Mouse (Mus musculus) left cerebral cortex, postnatal 36 days (tissue): ENCODE data around the gene Mlxipl. TPM values are rescaled to one million over a fixed set of nuclear protein-coding genes. Genes with fewer than 3 reads are reported as not detected.
A peak's percentile ranks its signal among the peaks of the same experiment; 100 is the strongest.

Experiments
- DNase-seq, 2 experiments: peaks; one replicate each; pipeline ENCODE4 v3.0.0; 2021 to 2022; ENCODE audit warnings: low spot score in 2 of 2, mixed read lengths in 1 of 2
- intact Hi-C: fragments of 180-260 bp; cut with DNase I; formaldehyde crosslinking; loops from one replicate; pipeline ENCODE4 v1.15.1; 2025
- total RNA-seq, 2 experiments: library from RNA; stranded (reverse); gene quantifications; 2 replicates each; pipeline ENCODE4 v1.2.3; 2021

The Mlxipl gene
- total RNA-seq, 2 experiments from 2014 or later = 2.4 to 4.7 TPM

DNA sequence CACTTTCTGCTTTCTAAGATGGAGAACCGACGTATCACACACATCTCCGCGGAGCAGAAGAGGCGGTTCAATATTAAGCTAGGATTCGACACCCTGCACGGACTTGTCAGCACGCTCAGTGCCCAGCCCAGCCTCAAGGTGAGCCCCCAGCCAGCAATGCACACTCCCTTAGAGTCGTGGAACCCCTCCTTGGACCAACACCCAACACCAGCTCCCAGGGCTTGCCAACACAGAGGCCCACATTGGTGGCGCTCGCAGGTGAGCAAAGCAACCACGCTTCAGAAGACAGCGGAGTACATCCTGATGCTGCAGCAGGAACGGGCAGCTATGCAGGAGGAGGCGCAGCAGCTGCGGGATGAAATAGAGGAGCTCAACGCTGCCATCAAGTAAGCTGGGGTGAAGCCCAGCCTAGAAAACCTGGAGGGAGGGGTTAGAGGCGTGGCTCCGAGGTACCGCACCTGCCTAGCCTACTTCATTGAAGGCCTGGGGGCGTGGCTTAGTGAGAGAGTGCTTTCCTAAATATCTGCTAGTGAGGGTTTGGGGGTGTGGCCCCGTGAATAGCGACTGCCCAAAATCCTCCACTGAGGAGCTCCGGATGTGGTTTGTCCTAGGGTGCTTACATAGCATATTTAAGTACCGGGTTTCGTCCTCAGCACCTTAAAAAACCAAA lies 44.2 kb downstream of the Mlxipl start:
- peak in 1 of 2 experiments; percentile 8 for DNase-seq
- intact Hi-C loops = no loop called here

DNA sequence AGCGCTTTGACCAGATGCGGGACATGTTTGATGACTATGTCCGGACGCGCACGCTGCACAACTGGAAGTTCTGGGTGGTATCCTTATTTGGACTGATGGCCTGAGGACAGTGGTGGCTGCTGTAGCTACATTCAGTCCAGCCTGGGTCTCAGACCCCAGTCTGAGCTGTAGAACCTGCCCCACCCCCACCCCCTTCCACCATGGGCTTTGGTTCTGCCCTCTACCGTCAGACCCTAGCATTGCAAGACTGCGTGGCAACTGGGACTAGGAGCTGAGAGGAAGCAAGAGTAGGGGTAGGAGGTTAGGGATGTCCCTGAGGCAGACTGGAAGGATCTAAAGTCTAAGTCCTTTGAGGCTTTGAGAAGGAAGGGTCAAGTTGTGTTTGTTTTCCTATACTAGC lies 44.8 kb downstream of the Mlxipl start:
- intact Hi-C loops = no loop called here
- no peak for DNase-seq

DNA sequence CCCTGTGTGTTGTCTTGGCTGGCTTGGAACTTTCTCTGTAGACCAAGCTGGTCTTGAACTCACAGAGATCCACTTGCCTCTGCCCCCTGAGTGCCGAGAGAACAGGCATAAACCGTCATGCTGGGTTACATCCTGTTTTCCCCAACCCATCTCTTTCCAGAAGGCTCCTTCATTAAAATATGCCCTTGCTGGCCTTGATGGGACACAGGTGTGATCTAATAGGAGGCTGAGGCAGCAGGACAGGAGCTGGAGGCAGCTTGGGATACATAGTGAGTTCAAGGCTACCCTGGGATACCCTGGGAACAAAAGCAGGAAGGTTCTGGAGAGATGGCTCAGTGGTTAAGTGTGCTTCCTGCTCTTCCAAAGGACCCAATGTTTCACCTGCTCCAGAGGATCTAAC lies 50.2 kb downstream of the Mlxipl start:
- intact Hi-C loops = no loop called here
- DNase-seq = no peak

DNA sequence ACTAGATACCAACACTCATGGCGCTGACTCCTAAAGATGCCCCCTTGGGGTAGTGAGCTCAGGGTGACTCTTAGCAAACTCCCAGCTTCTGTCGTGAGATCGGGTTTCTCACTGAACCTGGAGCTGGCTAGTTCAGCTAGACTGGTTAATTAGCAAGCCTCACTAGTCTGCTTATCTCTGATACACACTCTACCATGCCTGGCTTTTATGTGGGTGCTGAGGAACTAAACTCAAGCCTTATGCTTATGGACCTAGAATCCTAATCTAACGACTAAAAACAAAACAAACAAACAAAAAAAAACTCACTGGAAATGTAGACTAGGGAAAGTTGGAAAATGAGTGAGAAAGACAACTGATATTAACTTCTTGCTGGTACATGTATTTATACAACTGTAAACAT lies 54.8 kb downstream of the Mlxipl start:
- intact Hi-C loops = no loop called here
- no peak for DNase-seq

DNA sequence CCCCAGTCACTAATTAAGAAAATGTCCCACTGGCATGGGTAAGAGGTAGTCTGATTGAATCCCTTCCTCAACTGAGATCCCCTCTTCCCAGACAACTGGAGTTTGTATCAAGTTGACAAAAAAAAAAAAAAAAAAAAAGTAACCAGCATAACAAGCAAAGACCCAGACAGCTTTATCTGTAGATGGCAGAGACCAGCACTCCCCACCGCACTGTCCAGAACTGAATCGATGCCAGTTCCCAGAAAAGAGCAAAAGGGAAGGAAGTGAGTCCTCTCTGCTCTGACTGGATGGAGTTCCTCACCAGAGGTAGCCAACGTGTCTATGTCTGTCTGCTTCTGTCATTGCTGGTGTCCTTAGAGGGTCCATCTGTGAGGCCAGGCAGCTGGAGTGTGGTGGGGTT lies 55.8 kb downstream of the Mlxipl start:
- no peak for DNase-seq
- intact Hi-C loops = no loop called here

DNA sequence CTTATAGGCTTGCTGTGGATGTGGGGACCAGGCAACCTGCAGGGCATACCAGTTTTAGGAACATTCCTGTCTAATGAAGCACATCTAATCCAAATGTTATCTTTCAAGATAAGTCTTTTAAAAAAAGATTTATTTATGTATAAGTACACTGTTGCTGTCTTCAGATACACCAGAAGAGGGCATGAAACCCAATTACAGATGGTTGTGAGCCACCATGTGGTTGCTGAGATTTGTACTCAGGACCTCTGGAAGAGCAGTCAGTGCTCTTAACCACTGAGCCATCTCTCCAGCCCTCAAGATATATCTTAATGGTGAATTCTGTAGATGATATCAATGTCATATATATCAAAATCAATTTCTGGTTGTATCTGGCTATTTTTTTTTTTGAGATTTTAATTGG lies 56.3 kb downstream of the Mlxipl start:
- intact Hi-C loops = no loop called here
- no peak for DNase-seq

DNA sequence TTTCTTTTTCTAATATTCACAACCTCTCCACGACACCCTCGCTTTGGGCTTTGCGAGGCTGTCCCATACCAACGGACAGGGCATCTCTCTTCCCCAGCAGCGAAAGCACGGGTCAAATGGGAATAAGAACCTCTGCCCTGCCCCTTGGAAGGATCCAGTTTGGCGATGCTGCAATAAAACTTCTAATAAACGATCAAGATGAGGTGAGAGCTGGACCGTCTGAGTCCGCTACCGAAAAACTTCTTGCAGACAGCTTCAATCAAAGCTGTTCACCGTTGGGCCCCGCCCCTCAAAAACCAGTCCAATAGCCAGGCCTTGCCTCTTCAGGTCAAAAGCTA lies 59.0 kb downstream of the Mlxipl start:
- DNase-seq = no peak
- intact Hi-C loops = loop anchor here (1.0 to 2.0 kb wide), 2 partner anchors 20 to 38 kb away; partner anchors contain the start of genes Baz1b and Bcl7b

DNA sequence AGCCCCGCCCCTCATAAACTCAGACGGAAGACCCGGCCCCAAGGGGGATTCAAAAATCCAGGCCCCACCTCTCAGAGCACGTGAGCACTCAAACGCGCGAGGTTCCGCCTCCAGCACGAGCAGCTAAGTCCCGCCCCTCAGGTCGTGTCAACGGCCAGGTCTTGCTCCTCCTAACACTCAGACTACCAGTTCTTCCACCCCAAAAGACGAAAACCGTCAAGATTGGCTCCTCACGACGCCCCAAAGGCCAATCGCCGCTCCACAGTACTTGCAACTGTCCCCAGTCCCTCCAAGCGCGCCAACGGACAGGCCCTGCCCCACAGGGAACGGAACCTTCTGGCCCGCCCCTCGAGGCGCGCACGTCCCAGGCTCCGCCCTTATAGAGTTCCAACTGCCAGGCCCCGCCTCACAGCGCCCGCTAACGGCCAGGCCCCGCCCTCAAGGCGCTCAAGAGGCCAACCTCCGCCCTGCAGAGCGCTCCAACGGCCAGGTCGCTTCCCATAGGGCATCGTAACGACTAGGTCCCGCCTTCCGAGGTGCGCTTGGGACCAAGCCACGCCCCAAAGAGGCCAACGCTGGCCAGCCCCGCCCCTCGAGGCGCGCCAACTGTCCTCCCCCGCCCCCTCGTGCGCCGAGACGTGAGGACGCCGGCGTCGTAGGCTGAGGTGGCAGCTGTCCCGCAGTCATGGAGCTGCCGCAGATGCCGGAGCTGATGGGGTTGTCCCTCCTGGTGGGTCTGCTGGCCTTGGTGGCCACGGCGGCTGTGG lies 59.5 kb downstream of the Mlxipl start, which contains the start of gene Tbl2:
Tbl2 (plus strand) TSS at position 605 of the 767 bp plus-strand sequence.
- intact Hi-C loops = loop anchor here (1.0 to 2.0 kb wide), 2 partner anchors 19 to 38 kb away; partner anchors contain the start of genes Baz1b and Bcl7b
- DNase-seq = peak; percentile 98

DNA sequence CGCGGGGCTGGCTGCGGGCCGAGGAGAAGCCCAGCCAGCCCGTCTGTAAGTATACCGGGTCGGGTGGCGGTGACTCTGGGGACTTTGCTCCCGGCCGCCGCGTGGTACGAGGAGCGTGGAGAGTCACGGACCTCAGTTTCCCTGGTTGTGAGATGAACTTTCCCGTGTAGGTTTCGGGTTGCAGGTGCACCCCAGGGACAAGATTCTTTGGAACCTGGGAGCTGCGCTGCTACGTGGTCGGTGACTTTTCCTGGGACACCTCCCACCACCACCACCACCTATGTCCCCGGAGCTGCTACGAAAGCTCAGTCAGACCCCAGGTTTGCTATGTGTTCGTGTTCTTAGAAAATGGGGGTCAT lies 60.1 kb downstream of the Mlxipl start:
- DNase-seq = no peak
- intact Hi-C loops = loop anchor here (1.0 to 2.0 kb wide), 2 partner anchors 19 to 37 kb away; partner anchors contain the start of genes Baz1b and Bcl7b

DNA sequence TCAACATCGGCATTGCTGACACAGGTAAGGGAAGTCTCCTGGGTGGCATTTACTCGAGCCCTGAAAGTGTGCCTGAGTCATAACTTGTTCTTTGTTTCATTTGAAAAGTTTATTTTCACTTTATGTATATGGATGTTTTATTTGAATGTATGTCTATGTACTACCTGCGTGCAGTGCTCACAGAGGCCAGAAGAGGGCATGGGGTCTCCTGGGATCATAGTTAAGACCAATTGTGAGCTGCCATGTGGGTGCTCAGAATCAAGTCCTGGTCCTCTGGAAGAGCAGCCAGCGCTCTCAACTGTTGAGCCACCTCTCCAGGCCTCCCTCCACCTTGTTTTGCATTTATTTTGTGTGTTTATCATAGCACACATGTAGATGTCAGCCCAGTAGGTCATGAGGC lies 66.8 kb downstream of the Mlxipl start:
- intact Hi-C loops = no loop called here
- no peak for DNase-seq

DNA sequence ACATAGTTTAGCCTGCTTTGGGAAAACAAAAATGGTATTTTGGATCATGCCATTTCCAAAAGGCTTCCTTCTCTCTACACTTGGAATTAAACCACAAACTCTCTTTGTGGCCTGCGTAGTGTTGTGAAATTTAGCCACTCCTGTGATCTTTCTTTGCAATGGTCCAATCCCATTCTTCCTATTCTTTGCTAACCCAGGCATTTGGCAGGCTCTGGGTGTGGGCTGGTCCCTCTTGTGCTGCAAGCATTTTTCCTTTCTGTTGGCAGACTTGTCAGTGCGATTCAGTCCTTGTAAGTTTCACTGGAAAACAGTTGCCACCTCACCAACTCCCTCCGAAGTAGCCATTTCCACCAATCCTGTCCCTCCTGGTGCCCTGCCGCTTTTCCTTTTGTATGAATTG lies 71.5 kb downstream of the Mlxipl start:
- intact Hi-C loops = no loop called here
- DNase-seq = peak in 1 of 2 experiments; percentile 56

DNA sequence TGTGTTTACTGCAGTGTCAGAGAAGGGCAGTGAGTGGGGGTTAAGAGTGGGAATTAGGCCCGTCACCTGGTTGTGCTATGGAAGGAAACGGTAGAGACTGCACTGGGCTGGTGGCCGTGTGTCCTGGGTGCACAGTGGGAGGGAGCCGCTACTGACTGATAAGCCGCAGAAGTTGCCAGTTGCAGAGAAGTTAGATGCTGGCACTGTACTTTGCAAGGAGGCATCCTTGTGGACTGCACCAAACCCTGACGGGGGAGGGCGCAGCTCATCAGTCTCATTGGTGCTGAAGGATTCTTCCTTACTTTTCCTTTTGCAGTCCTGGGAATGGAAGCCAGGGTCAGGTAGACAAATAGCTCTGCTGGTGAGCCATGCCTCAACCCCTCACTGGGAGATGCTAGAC lies 72.0 kb downstream of the Mlxipl start:
- intact Hi-C loops = no loop called here
- no peak for DNase-seq

DNA sequence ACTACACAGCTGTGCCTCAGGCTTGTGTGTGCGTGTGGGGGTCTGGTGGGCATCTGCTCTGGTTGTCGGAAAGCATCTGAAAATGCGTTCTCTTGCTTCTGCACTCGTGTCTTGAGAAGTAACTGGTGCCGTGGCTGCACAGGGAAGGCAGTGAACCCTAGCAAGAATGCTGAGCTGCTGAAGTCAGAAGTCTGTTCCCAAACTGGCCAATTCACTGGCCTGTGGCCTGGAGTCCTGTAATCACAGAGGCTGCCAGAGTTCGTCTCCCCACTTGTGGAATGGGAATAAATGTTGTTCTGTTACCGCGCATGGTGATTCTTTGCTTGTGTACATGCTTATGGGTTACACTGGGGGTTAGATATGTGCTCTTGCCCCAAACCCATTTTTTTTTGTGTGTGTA lies 72.7 kb downstream of the Mlxipl start:
- DNase-seq = no peak
- intact Hi-C loops = no loop called here

DNA sequence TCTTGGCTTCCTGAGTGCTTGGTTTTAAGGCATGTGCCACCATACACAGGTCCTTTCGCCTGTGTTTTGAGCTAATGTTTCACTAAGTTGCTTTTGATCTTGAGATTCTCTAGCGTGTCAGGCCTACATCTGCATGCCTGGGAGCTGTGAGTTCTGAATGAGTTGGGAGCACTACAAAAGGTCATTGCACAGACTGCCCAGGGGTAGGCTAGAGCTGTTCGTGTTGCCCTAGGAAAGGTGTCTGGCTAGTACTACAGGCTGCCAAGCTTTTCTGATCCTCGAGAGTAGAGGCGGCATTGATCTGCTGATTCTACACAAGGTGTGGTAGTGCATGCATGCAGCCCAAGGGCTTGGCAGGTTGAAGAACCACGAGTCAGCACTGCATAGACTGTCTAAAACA lies 73.1 kb downstream of the Mlxipl start:
- no peak for DNase-seq
- intact Hi-C loops = no loop called here

DNA sequence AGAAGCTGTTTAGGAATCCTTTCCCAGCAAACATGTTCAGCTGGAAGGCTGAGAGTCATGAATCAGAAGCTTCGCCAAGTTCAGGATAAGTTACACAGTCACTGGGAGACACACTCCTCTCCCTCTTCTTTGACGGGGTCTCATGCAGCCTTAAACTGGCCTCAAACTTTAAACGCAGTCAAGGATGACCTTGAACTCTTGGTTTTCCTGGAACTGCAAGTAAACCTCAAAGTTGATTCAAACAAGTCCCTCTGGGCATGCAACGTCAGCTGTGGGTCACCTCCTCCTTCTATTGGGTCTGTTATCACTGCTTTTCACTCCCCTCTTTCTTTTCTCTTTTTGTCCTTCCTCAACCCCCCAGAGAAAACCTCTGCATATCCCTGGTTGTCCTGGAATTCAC lies 77.2 kb downstream of the Mlxipl start:
- no peak for DNase-seq
- intact Hi-C loops = no loop called here

DNA sequence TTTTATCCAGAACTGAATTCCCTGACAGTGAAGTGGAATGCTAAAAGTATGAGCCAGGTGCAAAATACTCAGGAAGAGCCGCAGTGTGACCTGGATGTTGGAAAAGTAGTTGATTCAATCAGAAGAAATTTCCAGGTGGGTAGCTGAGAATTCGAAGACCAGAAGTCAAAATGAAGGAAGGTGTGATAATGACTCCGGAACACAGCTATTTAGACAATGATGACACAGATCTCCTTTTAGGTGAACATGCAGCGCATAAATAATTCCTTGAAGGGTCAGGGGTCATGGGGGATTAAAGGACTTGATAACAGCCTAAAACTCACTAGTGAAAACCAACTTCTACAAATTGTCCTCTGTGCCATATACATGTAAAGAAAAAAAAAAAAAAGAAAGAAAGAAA lies 77.8 kb downstream of the Mlxipl start:
- intact Hi-C loops = no loop called here

DNA sequence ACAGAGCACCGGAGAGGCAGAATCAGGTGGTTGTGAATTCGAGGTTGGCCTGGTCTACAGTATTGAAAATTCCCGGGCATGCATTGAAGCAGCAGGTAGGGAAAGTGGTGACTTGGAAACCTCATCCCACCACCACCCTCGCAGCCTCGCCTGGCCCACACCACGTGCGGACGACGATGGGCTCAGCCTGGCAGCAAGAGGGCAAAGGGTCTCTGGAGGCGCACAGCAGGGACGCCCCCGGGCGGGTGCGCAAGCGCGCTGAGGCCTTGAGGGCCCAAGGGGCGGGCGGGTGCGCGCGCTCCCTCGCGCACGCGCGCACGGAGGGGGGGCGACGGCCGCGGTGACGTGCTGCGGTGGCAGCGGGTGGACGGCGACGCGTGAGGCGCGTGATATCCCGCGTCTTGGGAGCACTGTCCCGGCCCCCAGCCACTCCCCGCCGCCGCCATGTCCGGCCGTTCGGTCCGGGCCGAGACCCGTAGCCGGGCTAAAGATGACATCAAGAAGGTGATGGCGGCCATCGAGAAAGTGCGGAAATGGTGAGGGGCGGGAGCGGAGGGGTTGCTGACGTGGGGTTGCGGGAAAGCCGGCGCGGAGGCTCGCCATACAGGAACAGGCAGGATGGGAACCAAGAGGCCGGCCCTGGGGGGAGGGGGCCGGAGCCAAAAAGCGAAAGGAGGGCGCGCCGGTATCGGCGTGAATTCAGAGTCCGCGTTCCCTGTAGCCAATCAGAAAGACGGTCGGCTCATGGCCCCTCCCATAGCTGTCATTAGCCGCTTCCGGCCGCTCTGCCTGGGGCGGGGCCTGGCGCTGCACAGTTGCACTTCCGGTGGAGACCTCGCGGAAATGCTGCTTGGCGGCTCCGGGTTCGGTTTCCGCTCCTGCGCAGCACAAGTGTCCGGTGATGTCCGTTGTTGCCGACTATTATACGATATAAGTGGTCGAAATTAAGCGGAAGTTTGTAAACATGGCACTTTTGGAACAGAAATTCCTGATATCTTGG lies 78.7 kb downstream of the Mlxipl start, which contains the start of gene Bcl7b:
Bcl7b (plus strand) TSS at position 221 of the 1,000 bp plus-strand sequence.
- DNase-seq = peak; percentile 96 to 97
- intact Hi-C loops = loop anchor here (1.0 kb wide), 2 partner anchors 19 kb away; partner anchors contain the start of genes Baz1b and Tbl2

More for the DNA sequence above, 77.8 kb downstream of the Mlxipl start:
- DNase-seq = no peak

DNA sequence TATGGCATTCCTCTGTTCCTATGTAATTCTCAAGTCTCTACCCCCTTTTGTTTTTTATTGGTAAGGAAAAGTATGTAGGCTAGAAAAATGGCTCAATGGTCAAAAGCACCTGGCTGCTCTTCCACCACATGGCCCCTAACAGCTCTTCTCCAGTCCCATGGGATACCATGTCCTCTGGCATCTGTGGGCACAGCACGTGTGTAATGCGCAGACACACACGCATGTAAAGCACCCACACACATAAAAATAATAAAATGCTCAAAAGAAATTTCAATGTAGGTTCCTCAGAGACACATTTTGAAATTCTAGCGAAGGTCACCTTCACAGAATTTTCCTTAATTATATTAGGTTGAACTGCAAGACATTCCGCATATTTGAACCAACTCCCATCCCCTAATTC lies 79.8 kb downstream of the Mlxipl start:
- intact Hi-C loops = no loop called here
- no peak for DNase-seq

DNA sequence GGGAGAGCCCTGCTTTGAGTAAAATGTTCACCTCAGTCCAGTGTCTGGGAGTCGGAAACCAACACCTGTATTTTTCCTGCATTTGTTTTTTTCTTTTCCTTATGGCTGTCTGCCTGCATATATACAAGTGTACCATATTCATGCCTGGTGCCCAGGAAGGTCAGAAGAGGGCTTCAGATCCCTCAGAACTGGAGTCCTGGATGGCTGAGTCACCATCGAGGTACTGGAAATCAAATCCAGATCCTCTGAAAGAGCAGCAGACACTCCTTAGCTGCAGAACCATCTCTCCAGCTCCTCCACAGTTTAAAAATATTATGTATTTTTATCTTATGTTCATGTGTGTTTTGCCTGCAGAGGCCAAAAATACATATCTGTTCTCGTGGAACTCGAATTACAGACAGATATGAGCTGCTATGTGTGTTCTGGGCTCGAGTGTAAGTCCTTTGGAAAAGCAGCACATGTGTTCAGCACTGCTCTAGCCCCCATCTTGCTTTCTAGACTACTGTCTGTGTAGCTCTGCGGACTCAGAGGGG lies 82.1 kb downstream of the Mlxipl start:
- intact Hi-C loops = no loop called here
- DNase-seq = no peak

DNA sequence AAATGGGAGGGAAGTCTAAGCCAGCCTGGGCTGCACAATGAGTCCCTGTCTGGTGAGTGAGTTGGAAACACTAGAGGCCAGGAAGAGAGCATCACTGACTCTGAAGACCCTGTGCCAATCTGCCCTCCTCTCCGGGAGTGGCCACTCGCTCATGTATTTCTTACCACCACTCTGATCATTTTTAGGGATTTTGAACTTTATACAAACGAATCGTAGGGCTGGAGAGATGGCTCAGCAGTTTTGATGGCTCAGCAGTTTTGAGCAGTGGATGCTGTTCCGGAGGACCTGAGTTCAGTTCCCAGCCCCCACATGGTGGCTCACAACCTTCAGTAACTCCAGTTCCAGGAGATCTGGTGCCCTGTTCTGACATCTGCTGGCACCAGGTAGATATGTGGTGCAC lies 83.3 kb downstream of the Mlxipl start:
- no peak for DNase-seq
- intact Hi-C loops = no loop called here
